ENCODE assay signal across 18 mouse cellular contexts in the genomic region with DNA sequence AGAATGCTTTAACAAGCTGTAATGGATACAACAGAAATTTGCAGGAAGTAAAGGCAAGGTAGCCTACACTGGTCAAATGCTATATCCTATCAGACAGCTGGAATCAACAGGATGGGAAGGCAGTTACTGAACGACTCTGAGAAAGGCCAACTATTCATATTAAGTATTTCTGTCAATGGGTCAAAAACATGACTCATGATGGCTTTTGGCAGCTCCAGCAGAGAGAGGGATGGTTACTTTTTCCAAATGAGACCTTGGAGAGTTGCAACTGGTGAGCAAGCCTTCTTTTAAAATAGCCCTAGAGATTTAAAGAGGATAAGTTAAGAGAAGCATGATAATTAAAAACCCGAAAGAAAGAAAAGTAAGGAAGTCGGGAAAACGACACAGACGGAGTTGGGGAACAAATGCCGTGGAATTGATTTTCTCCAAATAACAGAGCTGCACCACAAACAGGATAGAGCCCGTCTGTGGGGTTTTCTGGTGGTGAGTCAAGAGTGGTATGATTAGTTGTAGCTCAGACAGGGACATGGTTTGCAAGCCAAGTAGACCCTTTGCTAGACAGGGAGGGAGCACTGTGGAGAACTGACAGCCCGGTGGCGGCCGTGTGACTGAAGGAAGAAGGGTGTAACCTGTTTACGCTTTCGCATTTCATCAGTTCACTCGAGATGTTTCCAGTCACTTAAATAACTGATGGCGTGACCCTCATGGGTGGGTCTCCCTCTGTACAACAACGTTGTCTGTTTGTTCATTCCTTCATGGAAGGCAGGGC.
A peak's percentile ranks its signal among the peaks of the same experiment; 100 is the strongest.
DNase-seq lines count a peak whose midpoint lies in the region; ATAC-seq lines count a peak whose summit lies in the region.
"Had no signal": no experiment of that assay in that cellular context is flagged by ENCODE, and none has a peak within 500 bp of the region (broad histone marks: within the 10 kb centered on the region; RNA-seq: fewer than 3 reads in every experiment).

No protein-coding gene starts in this region.

- WGBS in heart, embryonic 12.5 days: 79% methylated on average over 15 of the region's 15 CpGs

- H3K9me3 ChIP-seq in heart, embryonic 12.5 days (replicated peaks): no peaks in the 10 kb centered on the region
- H3K9me3 ChIP-seq: forebrain, embryonic 12.5 days; heart, embryonic 13.5 days; hindbrain, embryonic 15.5 days; liver, embryonic 13.5 days; midbrain, embryonic 15.5 days; neural tube, embryonic 13.5 days had no signal

- no peak for ATAC-seq in heart, embryonic 12.5 days (ENCODE audit: insufficient number of reproducible peaks, low FRiP score)
- ATAC-seq: midbrain, embryonic 15.5 days had no signal

- no peak overlapping the region for H3K27ac ChIP-seq in heart, embryonic 12.5 days (ENCODE audit: poor library complexity, severe bottlenecking)
- H3K27ac ChIP-seq: forebrain, embryonic 12.5 days; heart, embryonic 13.5 days; hindbrain, embryonic 15.5 days; layer of hippocampus, adult 2 months; liver, embryonic 13.5 days; midbrain, embryonic 15.5 days; neural tube, embryonic 13.5 days had no signal

- H3K36me3 ChIP-seq in heart, embryonic 12.5 days: no peaks in the 10 kb centered on the region
- H3K36me3 ChIP-seq: forebrain, embryonic 12.5 days; heart, embryonic 13.5 days; hindbrain, embryonic 15.5 days; liver, embryonic 13.5 days; midbrain, embryonic 15.5 days; neural tube, embryonic 13.5 days had no signal

- H3K9ac ChIP-seq in heart, embryonic 12.5 days: no peak overlapping the region
- H3K9ac ChIP-seq: forebrain, embryonic 12.5 days; heart, embryonic 13.5 days; hindbrain, embryonic 15.5 days; liver, embryonic 13.5 days; midbrain, embryonic 15.5 days; neural tube, embryonic 13.5 days had no signal

- H3K4me2 ChIP-seq in heart, embryonic 12.5 days: no peak overlapping the region
- H3K4me2 ChIP-seq: forebrain, embryonic 12.5 days; heart, embryonic 13.5 days; hindbrain, embryonic 15.5 days; liver, embryonic 13.5 days; midbrain, embryonic 15.5 days; neural tube, embryonic 13.5 days had no signal

- H3K27me3 ChIP-seq in heart, embryonic 12.5 days (replicated peaks): no peaks in the 10 kb centered on the region
- H3K27me3 ChIP-seq: forebrain, embryonic 12.5 days; heart, embryonic 13.5 days; hindbrain, embryonic 15.5 days; liver, embryonic 13.5 days; midbrain, embryonic 15.5 days; neural tube, embryonic 13.5 days had no signal

- H3K4me1 ChIP-seq in heart, embryonic 12.5 days (replicated peaks): no peaks in the 10 kb centered on the region
- H3K4me1 ChIP-seq: forebrain, embryonic 12.5 days; heart, embryonic 13.5 days; hindbrain, embryonic 15.5 days; liver, embryonic 13.5 days; midbrain, embryonic 15.5 days; neural tube, embryonic 13.5 days had no signal

- DNase-seq in heart, adult 11 months: peak; percentile 88
- DNase-seq in ZHBTc4 (ENCODE audit: low read depth, low spot score): peak; percentile 18
- DNase-seq in gastrocnemius, adult 8-10 months (ENCODE audit: low spot score in 2 of 2): peak; percentile 3 to 21
- DNase-seq in heart, postnatal 4 days: peak; percentile 7
- no peak for DNase-seq in embryo, embryonic 11 days
- DNase-seq in cerebellum, adult 9-10 months: no peak
- no peak for DNase-seq in layer of hippocampus, adult 18-20 months (ENCODE audit: low spot score in 2 of 2)
- DNase-seq: cerebellum, adult 11 months; kidney, adult 2 months; liver, embryonic 13.5 days; lung, postnatal 10 days had no signal

- no peak overlapping the region for H3K4me3 ChIP-seq in heart, embryonic 12.5 days
- H3K4me3 ChIP-seq: forebrain, embryonic 12.5 days; heart, embryonic 13.5 days; hindbrain, embryonic 15.5 days; layer of hippocampus, adult 2 months; liver, embryonic 13.5 days; midbrain, embryonic 15.5 days; neural tube, embryonic 13.5 days had no signal

Comparison
In these comparisons a context has a peak if more than half of its experiments do, and no peak if none do; other contexts are left out.
1. DNase-seq: peak in heart, adult 11 months (single experiment), ZHBTc4 (single experiment), gastrocnemius, adult 8-10 months (2 of 2) and heart, postnatal 4 days (single experiment); none in embryo, embryonic 11 days (single experiment), cerebellum, adult 9-10 months (single experiment) and layer of hippocampus, adult 18-20 months (0 of 2).